Mouse (Mus musculus) testis, adult 2 months (tissue): ENCODE measurements at regions not wholly inside any gene's neighbourhood (a gene's known extent, or its start where the extent isn't known, plus 50 kb on each side); places are given as distances from the start of the nearest gene placed in this dataset.

Experiments
- CTCF ChIP-seq: fragments of 200-500 bp; IDR thresholded peaks from 2 replicates; pipeline ENCODE4 v1.5.1; 2012; ENCODE audit warnings: low read depth, mild to moderate bottlenecking, inconsistent platforms, low read length, moderate library complexity; ENCODE audit not compliant: control insufficient read depth, insufficient read depth, insufficient replicate concordance
- POLR2A ChIP-seq: fragments of 200-500 bp; IDR thresholded peaks from 2 replicates; pipeline ENCODE4 v1.6.1; 2012; ENCODE audit warnings: low read depth, mild to moderate bottlenecking, inconsistent platforms, low read length, moderate library complexity; ENCODE audit not compliant: control insufficient read depth

- TF ChIP-seq POLR2A (no peak), CTCF (no peak)
Observed at GRCm38 (mm10) chr6:6362678-6363354, 145.8 kb upstream of the Slc25a13 start.
